Mouse (Mus musculus): ENCODE results near the gene Gm20388.

Gene Gm20388

DNA sequence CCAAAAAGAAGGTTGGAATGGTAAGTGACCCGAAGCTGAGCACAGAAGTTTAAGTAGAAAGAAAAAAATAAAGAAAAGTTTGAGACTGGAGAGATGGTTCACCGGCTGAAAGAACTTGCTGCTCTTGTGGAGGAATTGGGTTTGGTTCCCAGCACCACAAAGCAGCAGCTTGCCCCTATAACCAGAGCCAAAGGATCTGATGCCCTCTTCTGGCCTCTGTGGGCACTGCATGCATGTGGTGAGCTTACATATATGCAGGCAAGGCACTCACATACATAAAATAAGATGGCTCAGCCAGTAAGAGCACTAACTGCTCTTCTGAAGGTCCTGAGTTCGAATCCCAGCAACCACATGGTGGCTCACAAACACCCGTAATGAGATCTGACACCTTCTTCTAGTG, 3429.4 kb downstream of the Gm20388 start:
- DNase-seq, result no peak

DNA sequence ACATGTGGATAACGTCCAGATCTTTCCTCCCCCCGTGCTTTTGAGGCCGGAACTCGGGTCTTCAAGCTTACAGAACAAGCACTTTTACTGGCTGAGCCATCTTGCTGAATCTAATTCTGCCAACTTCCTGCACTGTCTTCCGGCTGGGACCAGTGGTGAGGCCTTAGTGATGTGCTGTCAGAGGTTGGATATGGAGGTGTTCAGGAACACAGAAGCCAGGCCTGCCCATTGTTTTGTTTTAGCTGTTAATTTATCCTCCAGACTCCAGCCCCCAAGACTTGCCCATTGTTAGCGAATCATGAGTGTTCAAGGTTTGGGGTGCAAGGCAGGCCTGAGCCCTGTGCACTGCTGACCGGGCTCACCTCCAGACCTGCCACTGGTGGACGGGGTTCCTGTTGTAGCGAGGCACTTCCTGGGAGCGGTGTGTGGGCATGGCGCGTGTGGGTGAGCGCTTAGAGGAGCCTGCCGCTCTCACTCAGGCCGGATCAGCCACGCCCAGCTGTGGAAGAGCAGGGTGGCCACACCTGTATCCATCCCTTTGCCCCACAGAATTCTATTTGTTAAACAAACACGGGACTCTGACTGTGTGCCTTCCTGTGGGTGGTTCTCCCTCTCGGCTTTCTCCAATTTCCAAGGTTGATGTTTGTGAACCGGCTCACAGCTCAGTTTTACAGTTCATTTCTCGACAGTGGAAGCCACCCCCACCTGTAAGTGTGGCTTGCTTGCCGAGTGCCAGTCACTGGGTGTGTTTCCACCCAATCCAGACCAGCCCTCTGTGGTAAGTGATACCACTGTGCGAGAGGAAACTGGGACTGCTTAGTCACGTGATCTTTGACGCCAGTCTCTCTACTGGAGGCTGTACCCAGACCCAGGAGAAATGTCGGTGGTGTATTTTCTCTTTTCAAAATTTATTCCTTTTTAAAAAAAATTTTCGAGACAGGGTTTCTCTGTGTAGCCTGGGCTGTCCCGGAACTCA, 3430.7 kb downstream of the Gm20388 start:
- DNase-seq, result no peak

DNA sequence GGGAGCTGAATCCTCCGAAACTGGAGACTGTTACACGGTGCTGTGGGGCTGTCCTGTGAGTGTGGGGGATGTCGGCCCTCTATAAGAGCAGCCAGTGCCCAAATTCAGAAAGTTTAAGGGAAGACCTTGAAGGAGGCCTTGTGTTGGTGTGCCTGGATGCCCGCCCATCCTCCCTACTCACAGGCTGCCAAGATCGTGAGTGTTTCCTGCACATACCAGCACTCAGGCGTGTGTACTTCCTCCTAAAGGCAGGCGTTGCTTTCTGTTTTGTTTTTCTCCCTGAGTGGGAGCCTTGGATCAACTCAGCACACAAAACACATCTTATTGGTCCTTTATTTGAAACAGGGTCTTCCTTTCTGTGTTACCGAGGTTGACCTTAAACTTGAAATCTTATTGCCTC, 3431.6 kb downstream of the Gm20388 start:
- no peak for DNase-seq

DNA sequence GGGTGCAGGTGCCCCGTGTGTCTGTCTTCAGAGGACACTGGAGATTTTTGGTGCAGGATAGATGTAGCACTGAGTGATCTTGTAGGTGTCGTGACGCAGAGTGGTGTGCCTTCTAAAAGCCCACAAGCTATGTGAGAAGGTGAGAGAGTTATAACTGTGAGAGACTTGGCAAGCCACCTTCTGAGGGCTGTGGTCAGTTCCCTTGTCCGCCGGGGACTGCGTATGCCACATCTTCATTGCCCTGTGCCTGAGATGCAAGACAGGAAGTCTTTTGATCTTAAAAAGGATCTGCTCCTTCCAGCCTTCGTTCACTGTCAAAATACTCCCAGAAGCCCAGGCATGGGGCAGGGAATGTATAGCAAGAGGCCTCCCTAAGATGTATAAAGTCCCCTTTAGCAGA, 3432.3 kb downstream of the Gm20388 start:
- no peak for DNase-seq

DNA sequence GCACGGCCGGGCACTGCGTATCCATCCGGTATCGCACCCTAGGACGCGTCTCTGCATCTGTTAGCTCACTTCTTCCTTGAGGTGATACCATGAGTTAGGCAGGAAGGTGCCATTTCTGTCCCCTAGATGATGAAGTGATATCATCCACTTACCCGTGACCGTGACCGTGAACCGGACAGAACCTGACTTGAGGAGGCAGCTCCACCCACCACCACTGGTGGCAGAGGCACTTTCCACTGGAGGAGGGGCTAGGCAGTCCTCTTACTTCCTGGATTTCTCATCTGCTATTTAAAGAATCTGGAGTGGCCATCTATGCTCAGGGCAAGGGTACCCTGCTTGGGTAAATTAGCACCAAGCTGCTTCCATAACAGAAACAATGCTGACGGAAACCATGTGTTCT, 3432.8 kb downstream of the Gm20388 start:
- DNase-seq, result no peak

DNA sequence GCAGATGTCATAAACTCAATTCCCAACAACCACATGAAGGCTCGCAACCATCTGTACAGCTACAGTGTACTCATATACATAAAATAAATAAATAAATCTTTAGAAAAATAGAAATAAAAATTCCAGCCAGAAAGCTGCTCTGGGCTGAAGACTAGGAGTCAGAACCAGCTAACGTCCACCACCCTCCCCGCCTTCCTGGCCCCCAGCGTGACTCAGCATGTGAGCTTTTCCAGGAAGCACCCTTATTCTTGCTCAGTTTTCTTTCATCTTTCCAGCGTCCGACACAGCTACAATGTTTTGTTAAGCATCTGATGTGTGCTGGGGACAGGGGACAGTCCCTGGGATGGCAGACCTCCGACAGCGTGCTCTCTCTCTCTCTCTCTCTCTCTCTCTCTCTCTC, 3434.5 kb downstream of the Gm20388 start:
- DNase-seq, result no peak

DNA sequence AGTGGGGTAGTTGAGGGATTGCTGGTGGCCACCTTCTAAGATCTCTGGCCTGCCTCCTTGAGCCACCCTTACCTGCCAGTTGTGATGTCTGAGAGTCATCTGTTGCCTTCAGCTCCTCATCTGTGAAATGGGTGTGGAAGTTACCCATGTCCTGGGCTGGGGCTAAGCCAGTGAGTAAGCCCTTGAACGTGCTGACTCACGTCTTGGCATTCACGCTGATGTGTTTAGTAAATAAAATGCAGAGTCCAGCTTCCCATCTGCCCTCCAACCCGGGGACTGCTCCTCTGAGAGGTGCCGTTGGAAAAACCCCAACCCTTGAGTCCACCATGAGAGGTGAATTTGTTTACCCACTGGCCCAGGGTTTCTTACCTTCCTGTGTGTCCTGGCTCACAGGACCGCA, 3435.2 kb downstream of the Gm20388 start:
- no peak for DNase-seq

DNA sequence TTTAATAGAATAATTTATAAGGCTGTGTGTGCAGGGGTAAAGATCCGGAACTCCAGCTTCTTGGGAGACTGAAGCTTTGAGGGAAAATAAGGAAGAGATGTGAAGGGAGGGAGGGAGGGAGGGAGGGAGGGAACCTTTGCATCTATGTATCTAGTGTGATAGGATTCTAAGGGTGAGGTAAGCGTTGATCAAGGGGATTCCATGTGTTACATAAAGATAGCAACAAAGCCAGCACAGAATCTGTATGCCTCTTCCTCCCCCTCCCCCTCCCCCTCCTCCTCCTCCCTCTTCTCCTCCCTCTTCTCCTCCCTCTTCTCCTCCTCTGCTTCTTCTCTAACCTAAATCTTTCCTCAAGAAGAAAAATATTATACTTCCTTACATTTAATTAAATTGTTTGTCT, 3436.7 kb downstream of the Gm20388 start:
- no peak for DNase-seq

DNA sequence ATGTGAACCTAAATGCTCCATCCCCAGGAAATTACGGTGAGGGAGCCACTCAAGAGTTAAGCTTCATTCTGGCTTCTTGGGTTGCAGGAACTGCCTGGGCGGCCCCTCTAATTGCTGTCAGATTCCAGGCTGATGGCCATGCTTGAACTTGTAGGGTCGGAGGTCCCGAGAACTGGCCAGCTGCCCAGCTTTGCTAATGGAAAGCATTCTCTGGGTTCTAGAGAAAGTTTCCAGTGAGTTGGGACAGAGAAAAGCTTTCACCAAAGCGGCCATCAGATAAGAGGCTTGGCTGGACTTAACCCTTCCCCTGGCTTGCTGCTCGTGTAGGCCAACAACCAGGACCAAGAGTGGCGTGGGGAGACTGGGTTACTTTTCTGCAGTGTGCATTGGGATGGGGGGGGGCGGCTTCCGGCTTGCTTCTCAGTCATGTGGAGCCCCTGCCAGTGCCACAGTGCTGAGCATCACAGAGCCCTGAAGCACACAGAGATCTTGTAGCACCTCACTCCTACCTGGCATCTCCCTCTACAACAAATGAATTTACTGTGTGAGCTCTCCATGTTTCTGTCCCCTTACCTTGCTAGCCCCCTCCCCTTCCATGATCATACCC, 3437.7 kb downstream of the Gm20388 start:
- DNase-seq, result no peak

DNA sequence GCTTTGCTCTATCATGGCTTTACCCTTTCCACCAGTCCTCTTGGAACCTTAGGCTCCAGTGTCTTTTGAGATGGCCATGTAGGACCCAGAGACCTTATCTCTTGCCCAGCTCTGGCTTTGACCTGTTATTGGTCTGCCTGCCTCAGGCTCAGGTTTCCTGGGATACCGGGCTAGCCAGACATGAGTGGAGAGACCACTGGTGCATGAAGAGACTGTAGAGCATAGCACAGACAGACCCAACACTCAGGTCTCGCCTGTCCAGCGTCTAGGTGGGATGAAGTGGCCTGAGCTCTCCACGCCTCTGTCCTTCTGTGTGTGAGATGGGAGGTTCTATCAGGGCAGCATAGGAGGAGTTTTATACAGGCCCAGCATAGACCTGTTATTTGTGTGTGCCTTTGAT, 3438.4 kb downstream of the Gm20388 start:
- DNase-seq, result no peak

DNA sequence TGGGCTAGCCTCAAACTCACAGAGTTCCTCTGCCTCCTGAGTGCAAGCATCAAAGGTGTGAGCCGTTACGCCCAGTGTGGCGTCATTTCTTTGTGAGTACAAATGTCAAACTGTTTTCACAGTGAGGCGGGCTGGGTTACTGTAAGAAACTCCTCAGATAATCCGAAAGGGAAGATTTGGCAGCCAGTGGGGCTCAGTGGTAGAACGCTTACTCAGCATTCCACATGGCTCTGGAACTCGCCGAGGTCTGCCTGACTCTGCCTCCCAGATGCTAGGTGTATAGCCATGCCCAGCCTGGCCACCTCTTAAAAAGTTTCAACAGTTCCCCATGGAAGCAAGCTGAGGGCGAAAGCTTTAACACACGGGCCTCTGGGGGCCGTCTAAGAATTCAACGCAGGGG, 3441.5 kb downstream of the Gm20388 start:
- no peak for DNase-seq

DNA sequence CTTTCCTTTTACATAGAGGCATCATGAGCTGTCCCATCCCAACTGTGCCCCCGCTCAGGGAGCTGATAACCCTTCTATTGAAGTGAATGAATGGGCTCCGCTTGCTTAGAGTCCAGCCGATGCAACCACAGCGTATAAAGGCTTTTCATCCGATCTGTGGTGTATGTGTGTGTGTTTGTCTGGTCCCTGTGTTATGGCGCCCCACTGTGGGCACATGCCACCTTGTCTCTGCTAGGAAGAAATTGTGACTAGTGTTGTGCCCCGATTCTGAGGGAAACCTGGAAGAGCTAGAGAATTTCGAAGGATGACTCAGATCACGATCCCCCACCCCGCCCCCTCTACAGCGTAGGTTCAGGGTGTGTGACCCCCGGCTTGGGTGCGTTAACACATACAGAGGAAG, 3442.1 kb downstream of the Gm20388 start:
- no peak for DNase-seq

DNA sequence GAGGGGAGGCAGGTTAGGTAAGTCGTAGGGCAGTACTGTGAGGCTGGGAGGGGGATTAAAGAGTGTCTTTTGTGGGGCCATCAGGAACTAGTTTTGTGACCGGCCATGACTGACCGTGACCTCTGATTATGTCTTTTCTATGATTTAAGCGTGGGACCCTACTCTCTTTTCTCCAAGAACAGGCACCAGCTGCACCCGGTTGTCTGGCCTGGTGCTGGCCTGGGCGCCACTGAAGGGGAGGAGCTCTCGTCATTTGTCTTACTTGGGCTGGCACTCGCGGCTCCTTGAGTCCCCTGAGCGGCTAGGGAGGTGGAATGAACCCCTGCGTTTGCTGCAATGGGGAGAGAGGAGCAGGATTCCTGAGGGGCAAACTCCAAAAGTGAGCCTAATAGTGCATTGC, 3442.6 kb downstream of the Gm20388 start:
- DNase-seq, result no peak

DNA sequence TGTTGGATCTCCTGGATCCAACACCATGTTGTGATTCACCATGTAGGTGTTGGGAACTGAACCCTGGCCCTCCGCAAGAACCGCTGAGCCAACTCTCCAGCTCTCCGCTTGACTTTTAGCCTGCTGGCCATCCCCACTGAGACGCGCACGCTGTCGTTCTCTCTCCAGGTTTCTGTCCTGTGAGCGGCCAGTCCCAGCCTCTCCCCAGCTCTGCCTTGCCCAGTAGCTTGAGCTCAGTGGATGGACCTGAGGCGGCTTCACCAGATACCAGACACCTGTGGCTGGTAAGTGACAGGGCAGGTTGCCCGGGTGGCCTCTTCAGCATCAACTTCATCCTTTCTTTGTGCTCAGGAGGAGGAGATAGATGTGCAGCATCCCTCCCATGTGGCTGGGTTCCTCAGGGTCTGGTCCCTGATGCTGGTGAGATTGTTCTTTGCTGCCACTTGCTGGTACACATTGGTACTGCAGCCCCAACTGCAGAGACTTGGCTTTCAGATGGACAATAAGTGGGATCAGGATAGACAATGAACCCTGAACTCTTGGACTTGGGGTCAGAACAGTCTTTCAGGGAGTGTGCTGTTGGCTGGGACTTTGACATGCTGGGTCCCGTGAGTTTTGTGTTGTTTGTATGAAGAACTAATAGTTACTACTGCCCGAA, 3450.6 kb downstream of the Gm20388 start:
- peak; percentile 85 for DNase-seq

DNA sequence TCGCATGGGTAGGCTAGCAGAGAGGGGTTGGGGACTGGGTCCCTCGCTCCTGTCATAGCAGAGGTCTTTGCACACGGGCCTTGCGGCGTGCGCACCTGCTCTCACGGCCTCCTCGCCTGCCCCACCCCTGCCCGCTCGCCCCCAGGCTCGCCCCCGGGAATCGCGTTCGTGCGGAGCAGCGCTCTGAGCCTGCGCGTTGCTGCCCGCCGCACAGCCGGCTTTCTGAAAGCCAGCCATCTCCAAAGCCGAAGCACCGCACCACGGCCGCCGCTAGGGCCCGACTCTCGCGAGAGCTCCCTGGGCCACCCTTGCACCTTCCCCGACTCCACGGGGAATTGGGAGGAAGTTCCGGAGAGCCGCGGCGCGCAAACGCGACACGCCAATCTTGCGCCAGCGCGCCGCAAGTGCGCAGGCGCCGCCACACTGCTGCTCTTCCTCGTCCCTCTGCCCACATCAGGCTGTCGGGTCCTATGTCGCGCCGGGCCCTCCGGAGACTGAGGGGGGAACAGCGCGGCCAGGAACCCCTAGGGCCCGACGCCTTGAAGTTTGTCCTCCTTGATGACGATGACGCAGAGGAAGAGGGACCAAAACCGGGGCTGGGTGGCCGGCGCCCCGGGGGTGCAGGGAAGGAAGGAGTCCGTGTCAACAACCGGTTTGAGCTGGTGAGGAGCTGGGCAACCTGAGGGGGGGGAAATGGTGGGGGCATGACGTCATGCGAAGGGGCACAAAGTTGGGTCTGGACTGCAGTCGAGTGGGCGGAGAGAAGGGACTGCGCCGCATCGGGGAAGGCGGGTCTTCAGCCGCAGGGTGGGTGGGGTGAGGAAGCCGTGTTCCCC, 3463.0 kb downstream of the Gm20388 start, which contains the start of gene Tcf25:
Gene Tcf25 (plus strand): TSS at position 351 of the 836 bp plus-strand sequence.
- peak; percentile 95 for DNase-seq

DNA sequence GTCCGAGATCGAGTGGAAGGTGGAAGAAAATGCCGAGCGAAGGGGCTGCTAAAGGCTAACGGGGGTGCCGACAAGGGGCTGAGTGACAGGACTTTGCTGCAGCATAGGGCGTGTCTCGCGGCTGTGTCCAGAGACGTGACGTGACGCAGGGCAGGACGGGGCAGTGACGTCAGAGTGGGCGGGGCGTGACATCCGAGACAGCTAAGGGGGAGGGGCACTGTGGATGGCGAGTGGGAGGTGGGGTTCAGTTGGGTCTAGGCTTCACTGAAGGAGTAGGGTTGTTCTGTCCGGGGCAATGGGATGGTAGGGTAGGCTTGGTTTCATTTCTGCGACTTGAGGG, 3463.6 kb downstream of the Gm20388 start:
- DNase-seq, result peak; percentile 93

DNA sequence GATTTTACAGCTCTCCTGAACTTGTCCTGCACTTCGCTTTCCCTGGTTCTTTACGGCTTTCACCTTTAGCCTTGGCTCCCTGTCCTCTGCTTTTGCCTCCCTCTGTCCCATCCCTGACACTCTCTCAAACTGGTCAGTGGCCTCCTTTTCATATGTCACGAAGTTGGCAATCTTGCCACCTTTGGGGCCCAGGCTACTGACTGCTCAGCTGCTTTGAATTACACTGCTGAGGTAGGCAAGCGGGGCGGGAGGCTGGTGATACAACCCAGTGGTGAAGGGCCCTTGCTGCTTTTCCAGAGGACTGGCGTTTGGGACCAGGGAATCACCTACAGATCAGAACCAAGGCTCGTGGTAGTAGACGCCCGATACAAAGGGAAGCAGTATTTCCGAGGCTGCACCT, 3465.1 kb downstream of the Gm20388 start:
- DNase-seq, result no peak

DNA sequence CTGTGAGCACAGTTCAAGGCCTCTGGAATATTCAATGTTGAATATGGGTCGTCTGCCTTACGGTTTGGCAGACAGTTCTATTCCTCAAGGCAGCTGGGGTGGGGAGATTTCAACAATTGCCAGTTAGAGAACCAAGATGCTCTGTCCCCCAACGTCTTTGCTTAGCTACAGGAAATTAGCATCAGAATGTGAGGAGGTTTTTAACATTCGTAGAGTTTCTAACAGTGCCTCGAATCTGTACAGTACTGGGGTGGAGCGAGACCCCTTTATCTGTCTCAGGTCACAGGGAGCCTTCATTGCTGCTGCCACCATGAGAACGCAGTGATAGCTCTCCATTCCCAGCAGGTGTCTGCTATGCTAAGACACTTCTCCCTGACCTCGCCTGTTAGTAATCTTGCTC, 3465.5 kb downstream of the Gm20388 start:
- no peak for DNase-seq

DNA sequence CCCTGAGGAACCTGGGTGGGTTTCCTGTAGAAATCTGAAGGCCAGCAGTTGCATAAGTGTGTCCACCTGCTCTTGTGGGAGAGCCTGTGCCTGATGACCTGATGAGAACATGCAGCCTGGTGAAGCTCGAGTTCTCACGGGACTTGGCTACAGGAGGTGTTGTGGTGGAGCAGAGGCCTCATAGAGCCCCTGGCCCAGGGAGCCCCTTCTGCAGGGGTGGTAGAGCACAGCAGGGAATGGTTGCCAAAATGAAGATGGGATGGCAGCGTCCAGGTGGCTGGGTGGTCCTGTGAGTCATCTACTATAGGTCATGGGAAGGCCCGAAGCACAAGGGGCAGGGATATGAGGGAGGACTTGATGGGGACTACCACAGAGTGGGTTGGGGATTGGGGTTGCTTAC, 3471.1 kb downstream of the Gm20388 start:
- DNase-seq, result no peak

DNA sequence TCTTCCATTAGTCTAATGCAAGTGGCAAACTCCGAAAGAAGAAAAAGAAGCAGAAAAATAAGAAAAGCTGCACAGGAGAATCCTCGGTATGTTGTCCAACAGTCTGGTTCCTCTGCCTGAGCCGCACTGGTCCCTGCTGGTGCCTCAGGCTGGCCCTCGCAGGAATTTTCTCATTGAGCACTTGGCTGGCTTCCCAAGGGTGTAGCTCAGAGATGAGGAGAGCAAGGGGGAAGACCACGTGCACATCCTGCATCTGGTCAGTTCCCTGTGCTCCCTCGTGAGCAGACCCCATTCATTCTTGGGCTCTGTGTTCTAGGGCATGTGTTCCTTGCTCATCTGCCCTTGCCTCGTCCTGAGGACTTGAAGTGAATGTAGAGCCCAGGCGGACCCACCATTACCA, 3471.9 kb downstream of the Gm20388 start:
- no peak for DNase-seq

DNA sequence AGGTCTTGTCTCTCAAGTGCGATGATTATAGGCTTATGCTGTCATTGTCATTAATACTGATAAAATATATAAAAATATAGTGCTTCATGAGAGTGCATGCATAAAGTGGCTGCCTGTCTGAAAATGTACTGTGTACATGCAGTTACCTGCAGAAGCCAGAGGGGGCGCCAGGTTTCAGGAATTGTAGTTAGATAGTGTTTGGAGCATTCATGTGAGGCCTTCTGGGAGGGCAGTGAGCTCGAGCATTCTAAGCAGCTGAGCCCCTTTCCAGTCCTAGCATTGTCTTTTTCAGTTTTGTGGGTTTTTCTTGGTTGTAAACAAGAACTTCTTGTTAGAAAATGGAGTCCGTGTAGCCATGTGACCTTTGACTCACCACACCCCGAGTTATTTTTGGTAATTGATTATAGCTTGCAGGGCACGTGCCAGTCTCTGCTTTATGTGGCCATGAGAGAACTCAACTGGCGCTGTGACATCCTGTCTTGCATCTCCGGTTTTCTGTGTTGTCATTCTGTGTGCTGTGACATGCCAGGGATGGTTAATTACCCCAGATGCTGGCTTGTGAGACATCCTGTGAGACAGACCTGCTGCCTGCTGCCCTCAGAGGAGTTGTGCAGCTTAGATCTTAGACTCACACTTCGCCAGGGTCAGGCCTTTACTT, 3474.4 kb downstream of the Gm20388 start:
- no peak for DNase-seq

DNA sequence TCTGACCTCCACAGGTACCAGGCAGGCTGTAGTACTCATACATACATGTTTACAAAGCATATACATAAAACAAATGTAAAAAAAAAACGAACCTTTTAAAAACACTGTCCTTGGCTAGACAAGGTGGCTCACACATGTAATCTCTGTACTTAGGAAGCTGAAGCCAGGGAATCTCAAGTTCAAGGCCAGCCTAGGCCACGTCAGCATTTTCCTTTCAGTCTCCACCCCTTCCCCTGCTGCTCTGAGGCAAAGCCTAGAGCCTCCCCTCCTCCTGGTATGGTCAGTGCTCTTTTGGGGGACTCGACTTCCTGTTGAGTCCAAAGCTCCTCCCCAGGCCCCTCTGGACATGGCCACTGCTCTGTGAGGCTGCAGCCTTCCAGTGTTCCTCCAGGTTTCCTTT, 3476.4 kb downstream of the Gm20388 start:
- DNase-seq, result no peak

DNA sequence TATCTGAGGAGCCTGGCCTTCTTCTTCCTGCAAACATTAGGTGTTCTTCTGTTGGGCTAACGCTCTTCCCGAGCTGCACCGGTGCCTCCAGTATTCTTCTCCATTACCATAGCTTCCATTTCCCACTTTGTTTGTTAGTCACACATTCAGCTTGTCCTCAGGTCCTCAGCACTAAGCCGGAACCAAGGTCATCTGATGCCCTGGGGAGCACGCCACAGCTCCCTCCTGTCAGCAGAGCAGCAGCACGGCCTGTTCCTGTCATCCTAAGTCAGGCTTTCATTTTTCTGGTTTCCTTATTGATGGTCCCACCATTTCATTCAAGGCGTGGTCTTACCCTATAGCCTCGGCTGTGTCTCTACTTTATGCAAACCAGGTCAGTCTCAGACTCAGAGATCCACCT, 3477.2 kb downstream of the Gm20388 start:
- no peak for DNase-seq
